Mouse (Mus musculus) C2C12 (cell line): ENCODE results near the gene Efna5. TPM values are rescaled to one million over a fixed set of nuclear protein-coding genes. Genes with fewer than 3 reads are reported as not detected.

Source experiments
- H3K27me3 ChIP-seq: one replicate; pipeline ENCODE4 v1.6.1; 2011; ENCODE audit not compliant: control insufficient read depth, insufficient read depth, insufficient read length
- H3K36me3 ChIP-seq: one replicate; pipeline ENCODE4 v1.6.1; 2011; ENCODE audit not compliant: control insufficient read depth, insufficient read depth
- H3K4me3 ChIP-seq: one replicate; pipeline ENCODE4 v1.5.1; 2011; ENCODE audit warnings: mild to moderate bottlenecking, control low read depth; ENCODE audit not compliant: poor library complexity, insufficient read depth, severe bottlenecking
- H3K79me2 ChIP-seq: one replicate; pipeline ENCODE4 v1.6.1; 2011; ENCODE audit not compliant: control insufficient read depth, insufficient read depth
- H3K79me3 ChIP-seq: one replicate; pipeline ENCODE4 v1.6.1; 2011; ENCODE audit warnings: low read depth, control low read depth
- H3ac ChIP-seq: one replicate; pipeline ENCODE3; 2011; ENCODE audit warnings: low read depth; ENCODE audit not compliant: control insufficient read depth, insufficient read length
- CEBPB ChIP-seq: IDR thresholded peaks from one replicate; pipeline ENCODE4 v1.6.1; 2011; ENCODE audit warnings: low read depth, mild to moderate bottlenecking, control low read depth, moderate library complexity
- CTCF ChIP-seq: IDR thresholded peaks from one replicate; pipeline ENCODE4 v1.5.1; 2011; ENCODE audit not compliant: control insufficient read depth, insufficient read depth, insufficient read length
- FOSL1 ChIP-seq: IDR thresholded peaks from one replicate; pipeline ENCODE4 v1.8.0; 2011; ENCODE audit warnings: mild to moderate bottlenecking, low read length; ENCODE audit not compliant: poor library complexity, insufficient read depth, severe bottlenecking
- MAX ChIP-seq: IDR thresholded peaks from one replicate; pipeline ENCODE4 v1.6.1; 2011; ENCODE audit warnings: mild to moderate bottlenecking, control low read depth
- MYOD1 ChIP-seq: IDR thresholded peaks from one replicate; pipeline ENCODE4 v1.6.1; 2011; ENCODE audit warnings: low read depth; ENCODE audit not compliant: control insufficient read depth, insufficient read length
- MYOG ChIP-seq: IDR thresholded peaks from one replicate; pipeline ENCODE4 v1.6.1; 2011; ENCODE audit not compliant: control insufficient read depth, insufficient read length; ENCODE audit errors: extremely low read depth
- USF1 ChIP-seq: IDR thresholded peaks from one replicate; pipeline ENCODE4 v1.6.1; 2011; ENCODE audit warnings: low read depth, mild to moderate bottlenecking, control low read depth, moderate library complexity
- polyA plus RNA-seq: library from polyadenylated mRNA; unstranded; fragments of >200 nt; fragmentation: generic; extraction: Trizol; gene quantifications from one replicate; pipeline ENCODE4 v1.2.1, GENCODE M21; 2012; ENCODE audit warnings: missing spikeins

Gene Efna5
- polyA plus RNA-seq, 1 experiment: 8.1 TPM

DNA sequence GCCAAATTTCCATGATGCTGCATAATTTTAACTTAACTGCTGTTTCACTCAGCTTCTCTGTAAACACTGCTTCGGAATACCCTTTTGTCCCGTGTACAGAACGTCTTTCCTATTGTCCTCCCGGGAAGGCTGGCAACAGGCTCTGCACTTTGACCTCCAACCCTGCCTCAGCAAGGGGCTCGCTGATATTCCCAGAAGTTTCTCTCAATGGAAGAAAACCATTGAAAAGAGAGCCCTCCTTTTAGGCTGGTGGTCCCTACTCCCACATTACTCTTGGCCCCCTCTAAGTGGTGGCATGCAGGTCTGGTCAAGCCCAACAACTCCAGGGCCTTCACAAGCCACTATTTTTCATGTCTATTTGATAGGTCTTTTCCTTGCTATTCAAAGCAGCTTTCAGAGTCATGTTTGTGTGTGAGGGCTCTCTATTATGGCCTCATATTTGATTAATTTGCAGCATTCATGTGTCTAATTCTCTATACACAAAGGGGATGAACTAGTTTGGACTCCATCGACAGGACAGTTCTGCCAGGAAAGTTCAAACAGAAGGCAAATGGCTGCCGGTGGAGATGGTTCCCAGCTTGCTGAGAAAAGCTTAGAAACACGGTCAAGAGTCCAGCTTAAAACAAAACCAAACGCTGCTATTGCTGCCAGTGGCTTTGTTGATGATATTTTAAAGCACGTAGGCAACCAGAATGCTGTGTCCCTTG lies 103.1 kb downstream of the Efna5 start:
- H3K79me3 ChIP-seq: peaks cover 6% of the 10 kb centered on the region
- H3K4me3 ChIP-seq: no peak overlapping the region
- no peaks in the 10 kb centered on the region for H3K36me3 ChIP-seq
- no peak overlapping the region for H3ac ChIP-seq
- TF ChIP-seq USF1: no peak
- no peak for TF ChIP-seq FOSL1
- TF ChIP-seq MYOD1: no peak
- TF ChIP-seq CTCF: no peak
- no peak for TF ChIP-seq CEBPB
- TF ChIP-seq MAX: no peak
- no peak for TF ChIP-seq MYOG
- peaks cover 35% of the 10 kb centered on the region for H3K79me2 ChIP-seq
- H3K27me3 ChIP-seq: no peaks in the 10 kb centered on the region

DNA sequence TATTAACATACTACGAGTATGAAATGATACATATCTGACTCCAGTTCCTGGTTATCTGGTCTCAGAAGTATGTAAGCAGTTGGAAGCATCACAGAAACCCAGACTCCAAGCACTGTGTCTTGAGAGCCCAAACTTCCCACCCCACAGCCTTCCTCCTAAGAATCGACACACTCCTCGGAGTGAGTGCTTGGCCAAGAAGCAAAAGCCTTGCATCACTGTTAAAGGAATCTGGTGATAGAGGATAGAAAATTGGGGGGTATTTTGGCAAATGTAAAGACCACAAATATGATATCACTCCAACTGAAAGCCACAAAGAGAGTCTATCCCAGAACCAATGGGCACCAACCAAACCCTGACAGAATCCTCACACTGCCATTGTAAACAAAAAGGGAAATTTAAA lies 104.4 kb downstream of the Efna5 start:
- peak; percentile 22 for TF ChIP-seq CEBPB
- no peak for TF ChIP-seq MYOD1
- Histone ChIP-seq H3K79me3 (peaks cover 6% of the 10 kb centered on the region), H3ac (no peak overlapping the region), H3K4me3 (no peak overlapping the region), H3K79me2 (peaks cover 47% of the 10 kb centered on the region), H3K27me3 (no peaks in the 10 kb centered on the region), H3K36me3 (no peaks in the 10 kb centered on the region)

DNA sequence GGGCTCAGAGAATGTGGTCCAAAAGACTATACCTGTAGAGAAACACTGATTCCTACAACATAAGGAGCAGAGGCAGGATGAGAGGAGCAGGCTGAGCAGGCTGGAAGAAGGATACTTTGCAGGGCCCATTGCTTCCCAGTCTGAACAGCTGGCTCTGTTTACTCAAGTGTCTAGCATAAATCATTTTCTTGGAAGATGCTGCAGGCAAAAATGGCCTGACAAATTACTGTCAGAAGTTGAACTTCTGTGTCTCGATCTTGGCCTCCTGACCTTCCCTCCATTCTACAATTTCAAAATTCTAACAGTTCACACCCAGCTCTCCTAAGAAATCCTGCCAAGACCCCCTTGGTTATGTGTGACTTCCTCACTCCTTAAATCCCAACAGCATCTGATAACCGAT lies 105.1 kb downstream of the Efna5 start:
- Histone ChIP-seq H3K4me3 (no peak overlapping the region), H3K27me3 (no peaks in the 10 kb centered on the region), H3ac (no peak overlapping the region), H3K79me3 (peaks cover 6% of the 10 kb centered on the region), H3K79me2 (peaks cover 48% of the 10 kb centered on the region), H3K36me3 (no peaks in the 10 kb centered on the region)
- TF ChIP-seq FOSL1 (no peak), MYOD1 (peak; percentile 87)

DNA sequence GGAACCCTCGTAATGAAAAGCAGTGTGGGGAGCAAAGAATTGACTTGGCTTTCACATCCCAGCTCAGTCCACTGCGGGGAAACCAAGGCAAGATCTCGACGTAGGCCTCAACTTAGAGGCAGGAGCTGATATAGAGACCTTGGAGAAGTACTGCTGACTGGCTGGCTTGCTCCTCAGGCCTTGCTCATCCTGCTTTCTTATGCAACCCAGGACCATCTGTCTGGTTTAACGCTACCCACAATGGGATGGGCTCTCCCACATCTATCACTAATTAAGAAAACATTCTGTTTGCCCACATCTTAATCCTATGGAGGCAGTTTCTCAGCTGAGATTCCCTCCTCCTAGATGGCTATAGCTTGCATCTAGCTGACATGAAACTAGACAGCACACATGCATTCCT lies 105.7 kb downstream of the Efna5 start:
- Histone ChIP-seq H3ac (no peak overlapping the region), H3K4me3 (no peak overlapping the region), H3K79me3 (peaks cover 6% of the 10 kb centered on the region), H3K27me3 (no peaks in the 10 kb centered on the region), H3K79me2 (peaks cover 52% of the 10 kb centered on the region), H3K36me3 (no peaks in the 10 kb centered on the region)
- TF ChIP-seq FOSL1: no peak
- no peak for TF ChIP-seq USF1
- no peak for TF ChIP-seq MAX
- TF ChIP-seq MYOD1: no peak
- TF ChIP-seq CTCF: no peak
- no peak for TF ChIP-seq MYOG
- TF ChIP-seq CEBPB: no peak

DNA sequence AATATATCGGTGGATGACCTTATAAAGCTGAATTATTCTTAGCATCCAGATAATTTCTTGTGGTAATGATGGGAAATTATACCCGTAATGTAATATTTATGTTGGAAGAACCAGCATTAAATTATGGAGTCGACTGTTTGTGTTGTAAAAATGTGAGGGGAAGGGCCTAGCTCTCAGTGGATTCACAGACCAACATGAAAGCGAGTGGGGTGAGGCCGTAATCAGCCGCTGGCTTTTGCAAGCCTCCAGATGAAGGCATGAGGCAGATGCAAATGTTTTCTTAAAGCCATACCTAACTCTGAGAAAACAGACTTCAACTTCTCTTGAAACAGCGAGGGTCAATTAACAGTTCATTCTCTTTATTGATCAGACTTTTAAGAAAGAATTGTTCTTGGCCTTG lies 106.4 kb downstream of the Efna5 start:
- no peak overlapping the region for H3ac ChIP-seq
- H3K4me3 ChIP-seq: no peak overlapping the region
- no peaks in the 10 kb centered on the region for H3K36me3 ChIP-seq
- peaks cover 49% of the 10 kb centered on the region for H3K79me2 ChIP-seq
- peaks cover 6% of the 10 kb centered on the region for H3K79me3 ChIP-seq
- H3K27me3 ChIP-seq: no peaks in the 10 kb centered on the region
- TF ChIP-seq FOSL1: no peak
- TF ChIP-seq MYOG: no peak
- TF ChIP-seq CTCF: no peak
- no peak for TF ChIP-seq MAX
- TF ChIP-seq USF1: no peak
- no peak for TF ChIP-seq MYOD1
- no peak for TF ChIP-seq CEBPB

DNA sequence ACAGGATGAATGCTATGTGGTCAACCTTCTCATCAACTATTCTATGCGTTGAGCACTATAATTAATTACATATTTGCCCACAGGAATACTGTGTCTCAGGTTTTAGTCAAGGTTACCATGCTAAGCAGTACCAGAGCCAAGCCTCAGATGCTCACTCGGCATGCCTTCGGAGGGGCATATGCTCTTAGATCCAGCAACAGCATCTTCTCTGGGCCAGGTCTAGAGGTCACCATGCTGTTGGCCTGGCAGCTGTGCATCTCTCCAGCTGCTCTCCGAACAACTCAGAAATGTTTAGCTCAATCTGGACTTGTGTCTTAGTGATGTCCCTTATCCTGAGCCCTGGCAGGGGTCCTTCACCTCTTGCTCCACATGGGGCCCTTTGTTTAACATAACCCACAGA lies 114.4 kb downstream of the Efna5 start:
- Histone ChIP-seq H3K27me3 (no peaks in the 10 kb centered on the region), H3K4me3 (no peak overlapping the region), H3K36me3 (no peaks in the 10 kb centered on the region), H3K79me2 (peaks cover 25% of the 10 kb centered on the region), H3K79me3 (peaks cover 8% of the 10 kb centered on the region), H3ac (no peak overlapping the region)
- no peak for TF ChIP-seq CEBPB
- no peak for TF ChIP-seq USF1
- no peak for TF ChIP-seq MYOG
- no peak for TF ChIP-seq MYOD1
- no peak for TF ChIP-seq MAX
- TF ChIP-seq CTCF: no peak
- TF ChIP-seq FOSL1: no peak
